Mouse (Mus musculus): ENCODE results near the gene Ccr5. TPM values are rescaled to one million over a fixed set of nuclear protein-coding genes. Genes with fewer than 3 reads are reported as not detected.
"Not testable (repeated sequence)": the region's sequence is repeated elsewhere in the genome, so short reads cannot be mapped to it uniquely, and the experiment has no call there.

Gene Ccr5
- polyA plus RNA-seq, 1 experiment from 2014 or later, result 0.33 TPM

GRCm38 (mm10) chr9:124112591-124113239, 8.6 kb upstream of the Ccr5 start:
- no peak overlapping the region for H3K4me2 ChIP-seq (replicated peaks)
- H3K9ac ChIP-seq (replicated peaks), result no peak overlapping the region
- H3K4me3 ChIP-seq, result no peak overlapping the region
- no peaks in the 10 kb centered on the region for H3K9me3 ChIP-seq
- no peaks in the 10 kb centered on the region for H3K27me3 ChIP-seq
- ATAC-seq (replicated peaks), result no peak
- no peaks in the 10 kb centered on the region for H3K36me3 ChIP-seq
- H3K4me1 ChIP-seq, result no peaks in the 10 kb centered on the region
- WGBS, result 82% methylated on average over 1 of the region's 1 CpGs
- no peak overlapping the region for H3K27ac ChIP-seq (replicated peaks)

DNA sequence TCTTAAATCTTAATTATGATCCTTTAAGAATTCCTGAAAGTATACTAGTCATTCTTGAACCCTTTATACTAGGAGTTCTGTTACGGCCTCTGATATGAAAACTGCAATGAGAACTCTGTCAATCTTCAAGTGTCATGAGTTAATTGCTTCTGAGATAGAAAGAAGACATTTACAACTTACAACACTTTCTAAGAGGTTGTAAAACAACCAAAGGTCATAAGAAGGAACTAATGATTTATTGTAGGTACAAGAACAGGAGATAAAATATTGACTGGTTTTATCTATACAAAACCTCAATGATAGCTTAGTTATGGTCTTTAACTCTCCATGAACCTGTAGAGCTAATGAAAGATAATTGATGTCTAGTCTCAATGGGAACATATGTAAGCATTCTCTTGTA, 7.6 kb upstream of the Ccr5 start:
- WGBS, result 91% methylated on average over 1 of the region's 1 CpGs
- Histone ChIP-seq H3K9me3 (no peaks in the 10 kb centered on the region), H3K4me2 (replicated peaks) (no peak overlapping the region)

DNA sequence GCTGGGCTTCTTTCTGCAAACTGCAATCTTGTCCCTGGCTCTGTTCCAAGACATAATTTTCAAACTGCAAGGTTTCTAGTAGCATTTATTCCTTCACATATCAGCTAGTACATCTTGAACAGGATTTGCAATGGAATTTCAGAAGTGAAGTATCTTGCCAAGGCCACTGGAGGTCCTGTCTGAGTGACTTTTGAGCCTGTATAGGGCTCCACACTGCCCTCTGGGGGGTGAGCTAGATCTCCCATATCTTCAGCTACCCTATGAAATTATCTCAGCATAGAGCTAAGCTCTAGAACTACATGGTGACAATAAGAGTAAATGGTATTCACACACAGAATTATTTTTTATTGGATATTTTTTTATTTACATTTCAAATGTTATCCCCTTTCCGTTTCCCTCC, 2.9 kb upstream of the Ccr5 start:
- WGBS, result 96% methylated on average over 1 of the region's 1 CpGs
- no peak for ATAC-seq (replicated peaks)
- no peaks in the 10 kb centered on the region for H3K36me3 ChIP-seq

More for the DNA sequence above, 7.6 kb upstream of the Ccr5 start:
- Histone ChIP-seq H3K36me3 (no peaks in the 10 kb centered on the region), H3K4me3 (no peak overlapping the region), H3K27ac (replicated peaks) (no peak overlapping the region), H3K4me1 (no peaks in the 10 kb centered on the region), H3K9ac (replicated peaks) (no peak overlapping the region), H3K27me3 (no peaks in the 10 kb centered on the region)
- no peak for ATAC-seq (replicated peaks)

DNA sequence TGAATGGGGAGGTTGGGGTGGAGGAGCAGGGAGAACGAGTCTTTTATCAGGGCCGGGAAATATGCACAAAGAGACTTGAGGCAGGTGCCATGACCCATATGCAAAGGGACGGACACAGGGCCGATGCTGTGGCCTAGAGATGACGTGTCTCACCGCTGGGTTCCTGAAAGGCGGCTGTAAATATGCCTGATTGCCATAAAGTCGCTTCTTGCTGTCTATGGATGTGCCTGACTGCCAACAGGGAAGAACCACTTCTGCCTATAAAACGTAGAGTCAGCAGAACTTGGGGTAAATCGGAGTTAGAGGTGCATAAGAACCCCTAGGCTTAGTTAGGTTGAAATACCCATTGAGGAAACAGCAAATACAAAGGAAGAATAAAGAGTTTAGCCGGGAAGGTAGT, 4.2 kb downstream of the Ccr5 start:
- Histone ChIP-seq H3K4me2 (replicated peaks) (no peak overlapping the region), H3K27me3 (no peaks in the 10 kb centered on the region), H3K9ac (replicated peaks) (no peak overlapping the region), H3K4me3 (no peak overlapping the region), H3K4me1 (no peaks in the 10 kb centered on the region), H3K27ac (replicated peaks) (no peak overlapping the region), H3K9me3 (no peaks in the 10 kb centered on the region), H3K36me3 (no peaks in the 10 kb centered on the region)
- WGBS, result 82% methylated on average over 11 of the region's 11 CpGs
- no peak for ATAC-seq (replicated peaks)

More for the DNA sequence above, 2.9 kb upstream of the Ccr5 start:
- no peaks in the 10 kb centered on the region for H3K4me1 ChIP-seq
- H3K4me3 ChIP-seq, result no peak overlapping the region
- no peak overlapping the region for H3K27ac ChIP-seq (replicated peaks)
- H3K27me3 ChIP-seq, result no peaks in the 10 kb centered on the region
- H3K9ac ChIP-seq (replicated peaks), result no peak overlapping the region
- H3K4me2 ChIP-seq (replicated peaks), result no peak overlapping the region
- H3K9me3 ChIP-seq, result no peaks in the 10 kb centered on the region

GRCm38 (mm10) chr9:124126373-124126772, 5.0 kb downstream of the Ccr5 start:
- Histone ChIP-seq H3K27me3 (no peaks in the 10 kb centered on the region), H3K36me3 (no peaks in the 10 kb centered on the region), H3K4me1 (no peaks in the 10 kb centered on the region), H3K4me3 (no peak overlapping the region), H3K9me3 (no peaks in the 10 kb centered on the region), H3K4me2 (replicated peaks) (no peak overlapping the region), H3K9ac (replicated peaks) (no peak overlapping the region), H3K27ac (replicated peaks) (no peak overlapping the region)
- 58% methylated on average over 5 of the region's 5 CpGs for WGBS
- no peak for ATAC-seq (replicated peaks)

DNA sequence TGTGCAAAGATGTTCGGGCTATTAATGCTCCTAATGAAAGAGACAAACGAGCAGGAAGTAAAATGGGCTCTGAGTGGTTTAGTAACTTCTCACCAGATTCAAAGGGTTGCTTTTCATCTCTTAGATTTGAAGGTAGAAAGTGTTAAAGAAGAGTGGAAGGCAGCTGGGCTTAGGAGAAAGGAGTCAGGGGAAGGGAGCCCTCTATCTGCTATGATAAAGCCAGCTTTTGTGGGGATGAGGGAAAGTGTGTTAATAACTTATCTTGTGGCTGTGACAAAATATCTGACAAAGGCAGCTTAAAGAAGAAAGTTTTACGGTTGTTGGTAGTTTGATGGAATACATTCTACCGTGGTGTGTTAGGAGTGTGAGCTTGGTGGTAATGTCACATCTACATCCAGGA, 6.1 kb downstream of the Ccr5 start:
- ATAC-seq (replicated peaks), result no peak
- no peaks in the 10 kb centered on the region for H3K4me1 ChIP-seq

DNA sequence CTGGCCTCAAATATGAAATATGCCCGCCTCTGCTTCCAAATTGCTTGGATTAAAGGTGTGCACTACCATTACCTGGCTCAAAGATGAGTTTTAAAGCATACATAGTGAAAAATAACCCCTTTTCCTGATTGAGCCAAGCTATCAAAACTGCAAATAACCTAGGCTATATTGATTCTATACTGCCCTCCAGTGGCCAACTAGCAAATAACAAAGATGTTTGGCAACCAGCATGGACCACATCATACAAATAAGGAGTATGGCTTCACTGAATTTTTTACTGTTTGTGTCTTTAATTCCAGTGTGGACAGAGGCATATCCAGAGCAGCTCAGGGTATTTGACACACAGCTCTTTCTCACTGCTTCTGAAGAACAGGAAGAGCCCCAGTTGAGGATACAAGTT, 7.0 kb downstream of the Ccr5 start:
- H3K9ac ChIP-seq (replicated peaks), result no peak overlapping the region
- 3% methylated on average over 1 of the region's 1 CpGs for WGBS

More for the DNA sequence above, 6.1 kb downstream of the Ccr5 start:
- Histone ChIP-seq H3K4me3 (no peak overlapping the region), H3K27me3 (no peaks in the 10 kb centered on the region), H3K27ac (replicated peaks) (no peak overlapping the region), H3K9me3 (no peaks in the 10 kb centered on the region), H3K4me2 (replicated peaks) (no peak overlapping the region), H3K9ac (replicated peaks) (no peak overlapping the region), H3K36me3 (no peaks in the 10 kb centered on the region)
- 50% methylated on average over 4 of the region's 4 CpGs for WGBS

DNA sequence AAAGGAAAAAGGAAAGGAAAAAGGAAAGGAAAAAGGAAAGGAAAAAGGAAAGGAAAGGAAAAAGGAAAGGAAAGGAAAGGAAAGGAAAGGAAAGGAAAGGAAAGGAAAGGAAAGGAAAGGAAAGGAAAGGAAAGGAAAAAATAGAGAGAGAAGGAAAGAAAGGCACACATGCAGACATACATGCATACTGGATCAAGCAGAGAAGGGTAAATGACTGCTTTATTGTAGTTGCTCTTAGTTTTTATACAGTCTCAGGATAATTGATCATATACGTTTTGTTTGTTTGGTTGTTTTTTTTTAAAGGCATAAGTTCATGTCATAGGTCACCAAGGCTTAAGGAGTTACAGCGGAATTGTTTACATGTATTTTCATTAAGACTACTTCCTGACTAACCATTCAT, 11.6 kb downstream of the Ccr5 start:
- not testable (repeated sequence) for H3K27me3 ChIP-seq; H3K4me1 ChIP-seq; ATAC-seq (replicated peaks); H3K36me3 ChIP-seq; H3K9ac ChIP-seq (replicated peaks); H3K27ac ChIP-seq (replicated peaks); H3K4me3 ChIP-seq; H3K9me3 ChIP-seq; H3K4me2 ChIP-seq (replicated peaks)
- 80% methylated on average over 2 of the region's 2 CpGs for WGBS

More for the DNA sequence above, 7.0 kb downstream of the Ccr5 start:
- no peak for ATAC-seq (replicated peaks)
- H3K4me3 ChIP-seq, result no peak overlapping the region
- H3K36me3 ChIP-seq, result no peaks in the 10 kb centered on the region
- H3K9me3 ChIP-seq, result no peaks in the 10 kb centered on the region
- H3K4me2 ChIP-seq (replicated peaks), result no peak overlapping the region
- no peaks in the 10 kb centered on the region for H3K27me3 ChIP-seq
- H3K27ac ChIP-seq (replicated peaks), result no peak overlapping the region
- H3K4me1 ChIP-seq, result no peaks in the 10 kb centered on the region

DNA sequence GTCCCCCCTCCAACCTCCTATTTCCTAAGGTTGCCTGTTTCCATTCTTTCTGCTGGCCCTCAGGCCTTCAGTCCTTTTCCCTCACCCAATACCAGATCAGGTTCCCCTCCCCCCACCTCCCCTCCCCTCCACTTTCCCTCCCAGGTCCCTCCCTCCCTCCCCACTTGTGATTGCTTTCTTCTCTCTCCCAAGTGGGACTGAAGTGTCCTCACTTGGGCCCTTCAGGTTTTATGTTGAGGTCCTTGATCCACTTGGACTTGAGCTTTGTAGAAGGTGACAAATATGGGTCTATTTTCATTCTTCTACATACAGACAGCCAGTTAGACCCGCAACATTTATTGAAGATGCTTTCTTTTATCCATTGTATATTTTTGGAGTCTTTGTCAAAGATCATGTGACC, 13.6 kb downstream of the Ccr5 start:
- H3K4me3 ChIP-seq; H3K27me3 ChIP-seq; H3K27ac ChIP-seq (replicated peaks); H3K36me3 ChIP-seq; H3K4me1 ChIP-seq; H3K9ac ChIP-seq (replicated peaks); ATAC-seq (replicated peaks); H3K9me3 ChIP-seq; H3K4me2 ChIP-seq (replicated peaks): not testable (repeated sequence)
- 91% methylated on average over 1 of the region's 1 CpGs for WGBS

DNA sequence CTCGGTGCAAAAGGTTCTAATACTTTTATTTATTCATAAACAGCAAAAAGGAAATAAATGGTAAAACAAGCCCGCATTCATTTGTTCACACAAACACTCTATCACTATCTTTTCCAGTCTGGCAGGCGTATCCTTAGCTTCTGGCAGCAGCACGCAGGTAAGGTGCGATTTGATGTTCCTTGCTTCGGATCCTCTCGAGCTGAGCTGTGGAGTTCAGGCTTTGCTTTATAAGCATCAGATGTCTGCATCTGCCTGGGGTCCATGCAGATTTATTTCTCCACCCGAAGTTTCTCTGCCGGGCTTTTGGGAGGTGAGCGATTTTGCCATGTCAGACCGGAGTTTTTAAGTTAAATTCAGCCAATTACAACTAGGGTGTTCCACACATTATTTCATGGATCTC, 16.3 kb downstream of the Ccr5 start:
- Histone ChIP-seq H3K4me2 (replicated peaks) (no peak overlapping the region), H3K27ac (replicated peaks) (no peak overlapping the region), H3K4me3 (no peak overlapping the region), H3K36me3 (no peaks in the 10 kb centered on the region), H3K9ac (replicated peaks) (no peak overlapping the region), H3K27me3 (no peaks in the 10 kb centered on the region), H3K4me1 (no peaks in the 10 kb centered on the region), H3K9me3 (no peaks in the 10 kb centered on the region)
- no peak for ATAC-seq (replicated peaks)
- 82% methylated on average over 11 of the region's 11 CpGs for WGBS

GRCm38 (mm10) chr9:124138055-124138775, 16.9 kb downstream of the Ccr5 start:
- ATAC-seq (replicated peaks), result no peak
- Histone ChIP-seq H3K36me3 (no peaks in the 10 kb centered on the region), H3K9me3 (no peaks in the 10 kb centered on the region), H3K4me3 (no peak overlapping the region), H3K9ac (replicated peaks) (no peak overlapping the region), H3K4me2 (replicated peaks) (no peak overlapping the region), H3K27me3 (no peaks in the 10 kb centered on the region), H3K4me1 (no peaks in the 10 kb centered on the region), H3K27ac (replicated peaks) (no peak overlapping the region)
- WGBS, result 66% methylated on average over 4 of the region's 4 CpGs

- ATAC-seq (replicated peaks), result no peak
- Histone ChIP-seq H3K9me3 (no peaks in the 10 kb centered on the region), H3K4me1 (no peaks in the 10 kb centered on the region), H3K27ac (replicated peaks) (no peak overlapping the region), H3K4me2 (replicated peaks) (no peak overlapping the region), H3K9ac (replicated peaks) (no peak overlapping the region), H3K4me3 (no peak overlapping the region), H3K27me3 (no peaks in the 10 kb centered on the region), H3K36me3 (no peaks in the 10 kb centered on the region)
- 98% methylated on average over 1 of the region's 1 CpGs for WGBS
These were observed 22.3 kb downstream of the Ccr5 start for GRCm38 (mm10) chr9:124143678-124144077.

- no peaks in the 10 kb centered on the region for H3K27me3 ChIP-seq
These were observed 25.0 kb downstream of the Ccr5 start for GRCm38 (mm10) chr9:124146307-124146706.

More at GRCm38 (mm10) chr9:124146307-124146706, 25.0 kb downstream of the Ccr5 start:
- Histone ChIP-seq H3K9ac (replicated peaks) (no peak overlapping the region), H3K4me1 (no peaks in the 10 kb centered on the region), H3K4me3 (no peak overlapping the region), H3K36me3 (no peaks in the 10 kb centered on the region), H3K4me2 (replicated peaks) (no peak overlapping the region), H3K27ac (replicated peaks) (no peak overlapping the region), H3K9me3 (no peaks in the 10 kb centered on the region)
- ATAC-seq (replicated peaks), result no peak
